Mouse (Mus musculus) midbrain, embryonic 12.5 days (tissue): ENCODE measurements around the gene Ap1m2. TPM values are rescaled to one million over a fixed set of nuclear protein-coding genes. Genes with fewer than 3 reads are reported as not detected.
"Not testable (repeated sequence)": the region's sequence is repeated elsewhere in the genome, so short reads cannot be mapped to it uniquely, and the experiment has no call there.

Experiments used
- ATAC-seq: fragments of 200-750 bp; cut with Nextera tagmentation; 2 replicates; pipeline ENCODE4 v1.8.0; 2017; ENCODE audit warnings: low read depth, moderate TSS enrichment, moderate library complexity; ENCODE audit not compliant: low FRiP score
- H3K27ac ChIP-seq: fragments of 300-500 bp; sonication (generic); replicated peaks from 2 replicates; pipeline ENCODE4 v1.5.1; 2016; ENCODE audit warnings: mild to moderate bottlenecking
- H3K27me3 ChIP-seq: fragments of 300-500 bp; sonication (generic); 2 replicates; pipeline ENCODE4 v1.6.1; 2016; ENCODE audit warnings: mild to moderate bottlenecking
- H3K36me3 ChIP-seq: fragments of 300-500 bp; sonication (generic); 2 replicates; pipeline ENCODE4 v1.6.1; 2016
- H3K4me1 ChIP-seq: fragments of 300-500 bp; sonication (generic); 2 replicates; pipeline ENCODE4 v1.6.1; 2016
- H3K4me2 ChIP-seq: fragments of 300-500 bp; sonication (generic); replicated peaks from 2 replicates; pipeline ENCODE4 v1.6.1; 2016; ENCODE audit warnings: mild to moderate bottlenecking, moderate library complexity
- H3K4me3 ChIP-seq: fragments of 300-500 bp; sonication (generic); 2 replicates; pipeline ENCODE4 v1.5.1; 2016; ENCODE audit warnings: mild to moderate bottlenecking
- H3K9ac ChIP-seq: fragments of 300-500 bp; sonication (generic); replicated peaks from 2 replicates; pipeline ENCODE4 v1.6.1; 2016; ENCODE audit warnings: mild to moderate bottlenecking, moderate library complexity
- H3K9me3 ChIP-seq: fragments of 300-500 bp; sonication (generic); 2 replicates; pipeline ENCODE4 v1.6.1; 2016; ENCODE audit warnings: mild to moderate bottlenecking
- WGBS: fragments of 180-500 bp; shearing (Covaris S2); methylation state at CpG from one replicate; pipeline ENCODE4 v1.1.7; 2016; 5-methylcytosine and 5-hydroxymethylcytosine counted together
- polyA plus RNA-seq: library from polyadenylated mRNA; unstranded; fragments of >200 nt; fragmentation: Nextera tagmentation; extraction: Ambion mirVana; gene quantifications from 2 replicates; pipeline ENCODE4 v1.2.1, GENCODE M21; 2016

Gene Ap1m2
- polyA plus RNA-seq, 1 experiment from 2014 or later = 0.78 TPM

- Histone ChIP-seq H3K27ac (no peak overlapping the region), H3K36me3 (no peaks in the 10 kb centered on the region), H3K4me2 (no peak overlapping the region), H3K27me3 (no peaks in the 10 kb centered on the region), H3K4me3 (no peak overlapping the region), H3K9ac (no peak overlapping the region), H3K4me1 (peaks cover 21% of the 10 kb centered on the region), H3K9me3 (no peaks in the 10 kb centered on the region)
- WGBS = 90% methylated on average over 8 of the region's 8 CpGs
- no peak for ATAC-seq
Measured at GRCm38 (mm10) chr9:21336491-21336890, 24.4 kb upstream of the Ap1m2 start.

- Histone ChIP-seq H3K4me2 (no peak overlapping the region), H3K9me3 (no peaks in the 10 kb centered on the region), H3K36me3 (no peaks in the 10 kb centered on the region), H3K4me3 (no peak overlapping the region), H3K4me1 (peaks cover 21% of the 10 kb centered on the region), H3K27me3 (no peaks in the 10 kb centered on the region), H3K9ac (no peak overlapping the region), H3K27ac (no peak overlapping the region)
- 86% methylated on average over 4 of the region's 4 CpGs for WGBS
- no peak for ATAC-seq
Measured at GRCm38 (mm10) chr9:21335391-21335790, 23.3 kb upstream of the Ap1m2 start.

- H3K27me3 ChIP-seq = no peaks in the 10 kb centered on the region
- H3K4me3 ChIP-seq = no peak overlapping the region
- H3K27ac ChIP-seq = no peak overlapping the region
- peaks cover 26% of the 10 kb centered on the region for H3K4me1 ChIP-seq
- no peak overlapping the region for H3K9ac ChIP-seq
- no peaks in the 10 kb centered on the region for H3K36me3 ChIP-seq
- H3K4me2 ChIP-seq = no peak overlapping the region
- no peaks in the 10 kb centered on the region for H3K9me3 ChIP-seq
- ATAC-seq = no peak
Measured at GRCm38 (mm10) chr9:21334747-21335146, 22.6 kb upstream of the Ap1m2 start.

GRCm38 (mm10) chr9:21333523-21333922, 21.4 kb upstream of the Ap1m2 start:
- no peaks in the 10 kb centered on the region for H3K36me3 ChIP-seq
- H3K27me3 ChIP-seq = no peaks in the 10 kb centered on the region
- H3K9ac ChIP-seq = no peak overlapping the region
- H3K4me2 ChIP-seq = no peak overlapping the region
- H3K9me3 ChIP-seq = no peaks in the 10 kb centered on the region
- no peak overlapping the region for H3K4me3 ChIP-seq
- WGBS = 92% methylated on average over 1 of the region's 1 CpGs
- peaks cover 26% of the 10 kb centered on the region for H3K4me1 ChIP-seq
- ATAC-seq = no peak
- H3K27ac ChIP-seq = no peak overlapping the region

GRCm38 (mm10) chr9:21332161-21333061, 20.3 kb upstream of the Ap1m2 start:
- no peak overlapping the region for H3K9ac ChIP-seq
- no peaks in the 10 kb centered on the region for H3K27me3 ChIP-seq
- peak; percentile 19; the same call in 1 of the 2 replicates for ATAC-seq
- peak overlapping the region; percentile 25; the same call in 1 of the 2 replicates for H3K27ac ChIP-seq
- WGBS = 39% methylated on average over 9 of the region's 9 CpGs
- peaks cover 18% of the 10 kb centered on the region for H3K4me1 ChIP-seq
- no peak overlapping the region for H3K4me3 ChIP-seq
- H3K36me3 ChIP-seq = no peaks in the 10 kb centered on the region
- H3K9me3 ChIP-seq = no peaks in the 10 kb centered on the region
- H3K4me2 ChIP-seq = no peak overlapping the region

GRCm38 (mm10) chr9:21331365-21332140, 19.4 kb upstream of the Ap1m2 start:
- H3K9me3 ChIP-seq = no peaks in the 10 kb centered on the region
- no peak overlapping the region for H3K4me3 ChIP-seq
- peaks cover 18% of the 10 kb centered on the region for H3K4me1 ChIP-seq
- no peak overlapping the region for H3K4me2 ChIP-seq
- H3K27ac ChIP-seq = no peak overlapping the region; the same call in 1 of the 2 replicates
- no peaks in the 10 kb centered on the region for H3K27me3 ChIP-seq
- WGBS = 88% methylated on average over 12 of the region's 12 CpGs
- H3K9ac ChIP-seq = no peak overlapping the region
- ATAC-seq = no peak
- no peaks in the 10 kb centered on the region for H3K36me3 ChIP-seq

GRCm38 (mm10) chr9:21329699-21330289, 17.7 kb upstream of the Ap1m2 start:
- H3K4me3 ChIP-seq = no peak overlapping the region
- H3K4me2 ChIP-seq = no peak overlapping the region
- no peak overlapping the region for H3K27ac ChIP-seq
- ATAC-seq = no peak
- no peak overlapping the region for H3K9ac ChIP-seq
- no peaks in the 10 kb centered on the region for H3K36me3 ChIP-seq
- no peaks in the 10 kb centered on the region for H3K27me3 ChIP-seq
- no peaks in the 10 kb centered on the region for H3K9me3 ChIP-seq
- WGBS = 92% methylated on average over 10 of the region's 10 CpGs
- peaks cover 18% of the 10 kb centered on the region for H3K4me1 ChIP-seq

GRCm38 (mm10) chr9:21329041-21329440, 16.9 kb upstream of the Ap1m2 start:
- ATAC-seq = no peak
- WGBS = 74% methylated on average over 3 of the region's 5 CpGs
- H3K9ac ChIP-seq = no peak overlapping the region
- no peak overlapping the region for H3K27ac ChIP-seq
- H3K9me3 ChIP-seq = no peaks in the 10 kb centered on the region
- no peak overlapping the region for H3K4me3 ChIP-seq
- H3K27me3 ChIP-seq = no peaks in the 10 kb centered on the region
- H3K4me1 ChIP-seq = peaks cover 18% of the 10 kb centered on the region
- no peak overlapping the region for H3K4me2 ChIP-seq
- peaks cover 3% of the 10 kb centered on the region; the same call in 1 of the 2 replicates for H3K36me3 ChIP-seq

- H3K9ac ChIP-seq = no peak overlapping the region
- 77% methylated on average over 3 of the region's 3 CpGs for WGBS
- H3K27me3 ChIP-seq = no peaks in the 10 kb centered on the region
- H3K4me3 ChIP-seq = no peak overlapping the region
- H3K36me3 ChIP-seq = peaks cover 3% of the 10 kb centered on the region; the same call in 1 of the 2 replicates
- no peak overlapping the region for H3K27ac ChIP-seq
- H3K4me2 ChIP-seq = no peak overlapping the region
- no peaks in the 10 kb centered on the region for H3K9me3 ChIP-seq
- no peak for ATAC-seq
- H3K4me1 ChIP-seq = peaks cover 22% of the 10 kb centered on the region
Measured at GRCm38 (mm10) chr9:21328041-21328440, 15.9 kb upstream of the Ap1m2 start.

GRCm38 (mm10) chr9:21327569-21327968, 15.4 kb upstream of the Ap1m2 start:
- no peaks in the 10 kb centered on the region for H3K9me3 ChIP-seq
- no peak overlapping the region for H3K4me2 ChIP-seq
- no peak for ATAC-seq
- peaks cover 3% of the 10 kb centered on the region; the same call in 1 of the 2 replicates for H3K36me3 ChIP-seq
- no peak overlapping the region for H3K27ac ChIP-seq
- peaks cover 18% of the 10 kb centered on the region for H3K4me1 ChIP-seq
- WGBS = 74% methylated on average over 3 of the region's 3 CpGs
- H3K4me3 ChIP-seq = no peak overlapping the region
- no peak overlapping the region for H3K9ac ChIP-seq
- H3K27me3 ChIP-seq = no peaks in the 10 kb centered on the region

GRCm38 (mm10) chr9:21324269-21324668, 12.1 kb upstream of the Ap1m2 start:
- Histone ChIP-seq H3K27me3 (no peaks in the 10 kb centered on the region), H3K9me3 (no peaks in the 10 kb centered on the region), H3K4me3 (no peak overlapping the region), H3K4me1 (peaks cover 21% of the 10 kb centered on the region), H3K4me2 (no peak overlapping the region), H3K27ac (no peak overlapping the region), H3K9ac (no peak overlapping the region), H3K36me3 (peaks cover 3% of the 10 kb centered on the region; the same call in 1 of the 2 replicates)
- ATAC-seq = no peak
- WGBS = 96% methylated on average over 11 of the region's 11 CpGs

GRCm38 (mm10) chr9:21322917-21323297, 10.8 kb upstream of the Ap1m2 start:
- not testable (repeated sequence) for H3K4me2 ChIP-seq, ATAC-seq, H3K9ac ChIP-seq, H3K27me3 ChIP-seq, H3K36me3 ChIP-seq, H3K4me3 ChIP-seq, H3K9me3 ChIP-seq, H3K27ac ChIP-seq
- WGBS = 92% methylated on average over 8 of the region's 8 CpGs
- peaks cover 21% of the 10 kb centered on the region for H3K4me1 ChIP-seq
